Mouse (Mus musculus): ENCODE data around the gene Rsrc2.

- TF ChIP-seq CTCF (conservative IDR thresholded peaks at IDR 0.05; ENCODE audit: low read length), result no peak
- no peak for TF ChIP-seq POU5F1 (IDR thresholded peaks at IDR 0.05; ENCODE audit: borderline replicate concordance, low read length)
Measured at GRCm38 (mm10) chr5:123709571-123709970, 39.6 kb downstream of the Rsrc2 start.

All from E14TG2a.4 (cell line).